Mouse (Mus musculus): Measurements from ENCODE around the gene Layn.

DNA sequence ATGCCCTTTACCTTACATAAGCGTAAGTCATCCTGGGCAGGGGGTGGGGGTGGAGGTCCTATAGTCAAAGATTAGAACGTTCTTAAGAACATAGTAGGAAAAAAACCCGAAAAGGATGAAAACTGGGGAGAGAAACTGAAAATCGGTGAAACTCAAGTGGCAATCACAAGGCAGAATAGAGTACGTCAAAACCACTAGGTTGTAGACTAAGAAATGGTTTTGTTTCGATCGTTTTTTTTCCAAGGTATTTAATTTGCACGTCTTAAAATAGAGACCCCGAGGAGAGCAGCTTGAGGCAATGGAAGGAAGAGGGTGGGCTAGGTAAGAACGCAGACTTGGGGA lies 69.2 kb downstream of the Layn start:
- TF ChIP-seq CTCF (IDR thresholded peaks at IDR 0.05; ENCODE audit: extremely low read depth, insufficient read depth, insufficient read length, insufficient replicate concordance) (no peak), POLR2A (IDR thresholded peaks at IDR 0.05; ENCODE audit: low read depth, low read length) (no peak)

All from spleen, adult 2 months (tissue).